In the genomic region with DNA sequence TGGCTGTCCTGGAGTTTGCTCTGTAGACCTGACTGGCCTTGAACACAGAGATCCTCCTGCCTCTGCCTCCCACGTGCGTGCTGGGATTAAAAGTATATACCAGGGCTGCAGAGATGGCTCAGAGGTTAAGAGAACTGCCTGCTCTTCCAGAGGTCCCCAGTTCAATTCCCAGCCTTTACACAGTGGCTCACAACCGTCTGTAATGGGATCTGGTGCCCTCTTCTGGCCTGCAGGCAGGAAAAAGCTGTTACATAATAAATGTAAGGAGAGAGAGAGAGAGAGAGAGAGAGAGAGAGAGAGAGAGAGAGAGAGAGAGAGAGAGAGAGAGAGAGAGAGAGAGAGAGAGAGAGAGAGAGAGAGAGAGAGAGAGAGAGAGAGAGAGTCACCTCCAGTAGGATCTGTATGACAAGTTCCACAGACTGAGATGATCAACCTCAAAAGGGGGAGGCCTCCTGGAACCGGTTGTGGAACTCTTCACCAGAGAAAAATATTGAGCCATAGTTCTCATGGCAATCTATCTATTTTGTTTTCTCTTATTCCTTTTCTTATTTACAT, we compare ENCODE assay signal across 13 mouse cellular contexts. TPM values are rescaled to one million over a fixed set of nuclear protein-coding genes. Genes with fewer than 3 reads are reported as not detected.
DNase-seq lines count a peak whose midpoint lies in the region; ATAC-seq and TF ChIP-seq lines count a peak whose summit lies in the region.
"Not testable (repeated sequence)": the region's sequence is repeated elsewhere in the genome, so short reads cannot be mapped to it uniquely, and the experiment has no call there.
"Had no signal": no experiment of that assay in that cellular context is flagged by ENCODE, and none has a peak within 500 bp of the region (broad histone marks: within the 10 kb centered on the region; RNA-seq: fewer than 3 reads in every experiment).

No protein-coding gene starts in this region.

- POLR2A ChIA-PET in Patski (lab: Charles Lee): interaction anchor here (1.0 kb wide), 1 partner anchor 12 kb away, joined by 3 read pairs; the partner anchor contains the start of gene Cdca4

- not testable (repeated sequence) for DNase-seq in Patski (ENCODE audit: low read depth, low spot score); liver, embryonic 14.5 days (ENCODE audit: low read depth in 3 of 3, low spot score in 3 of 3); lung, postnatal 0 days (ENCODE audit: low spot score); stomach, postnatal 0 days (ENCODE audit: low spot score)

- H3K4me1 ChIP-seq in ES-Bruce4 (ENCODE audit: control insufficient read depth, insufficient read depth, low read length); intestine, postnatal 0 days (replicated peaks; ENCODE audit: control insufficient read depth, insufficient read depth, low read length); liver, embryonic 14.5 days (replicated peaks; ENCODE audit: control insufficient read depth in 2 of 2, insufficient read depth in 2 of 2, low read length in 1 of 2); lung, postnatal 0 days (ENCODE audit: insufficient read depth, low read depth, low read length); stomach, postnatal 0 days (replicated peaks; ENCODE audit: control insufficient read depth, insufficient read depth): not testable (repeated sequence)

- not testable (repeated sequence) for TF ChIP-seq POLR2A in ES-Bruce4 (IDR thresholded peaks at IDR 0.05; ENCODE audit: insufficient read depth, low read length)

- in situ Hi-C loops in Patski (cut with MboI; ENCODE audit: low pct_unique_long_range_greater_than_20kb): loop anchor here (5.0 kb wide), 2 partner anchors 44 to 94 kb away; no protein-coding TSS in a partner anchor

- H3K27me3 ChIP-seq in ES-Bruce4 (ENCODE audit: control insufficient read depth, insufficient read depth, low read length, poor library complexity, severe bottlenecking); Patski; intestine, postnatal 0 days (replicated peaks; ENCODE audit: control insufficient read depth, insufficient read depth, low read length); liver, embryonic 14.5 days (ENCODE audit: control insufficient read depth, insufficient read depth, low read length); lung, postnatal 0 days (replicated peaks; ENCODE audit: insufficient read depth, low read length); stomach, postnatal 0 days (ENCODE audit: control insufficient read depth, insufficient read depth, low read length): not testable (repeated sequence)

- H3K4me2 ChIP-seq in intestine, postnatal 0 days (replicated peaks; ENCODE audit: low read depth); liver, embryonic 14.5 days (ENCODE audit: low read depth); lung, postnatal 0 days (replicated peaks; ENCODE audit: low read depth, low read length); stomach, postnatal 0 days (replicated peaks; ENCODE audit: low read depth): not testable (repeated sequence)

- H3K9ac ChIP-seq in ES-Bruce4 (ENCODE audit: low read depth, poor library complexity, severe bottlenecking); intestine, postnatal 0 days (ENCODE audit: low read depth, low read length); liver, embryonic 14.5 days (replicated peaks); lung, postnatal 0 days (replicated peaks; ENCODE audit: low read depth); stomach, postnatal 0 days (ENCODE audit: low read length): not testable (repeated sequence)

- ATAC-seq in Patski; intestine, postnatal 0 days; liver, embryonic 14.5 days (ENCODE audit: insufficient read depth); lung, postnatal 0 days; stomach, postnatal 0 days (ENCODE audit: low FRiP score, low TSS enrichment): not testable (repeated sequence)

- WGBS in intestine, postnatal 0 days: 68% methylated on average over 4 of the region's 4 CpGs
- 51% methylated on average over 4 of the region's 4 CpGs for WGBS in liver, embryonic 14.5 days (ENCODE audit: insufficient replicate concordance)
- WGBS in lung, postnatal 0 days: 51% methylated on average over 4 of the region's 4 CpGs
- WGBS in stomach, postnatal 0 days: 61% methylated on average over 4 of the region's 4 CpGs

- TF ChIP-seq EP300 in ES-Bruce4 (IDR thresholded peaks at IDR 0.05; ENCODE audit: insufficient read depth, low read depth, low read length); liver, embryonic 14.5 days (IDR thresholded peaks at IDR 0.05; ENCODE audit: low read depth); lung, postnatal 0 days (IDR thresholded peaks at IDR 0.05); stomach, postnatal 0 days (optimal IDR thresholded peaks at IDR 0.05): not testable (repeated sequence)

- H3K27ac ChIP-seq in ES-Bruce4 (ENCODE audit: insufficient read depth, low read length); intestine, postnatal 0 days (ENCODE audit: low read depth, low read length); liver, embryonic 14.5 days; lung, postnatal 0 days (ENCODE audit: low read length); stomach, postnatal 0 days (replicated peaks): not testable (repeated sequence)

- CTCF ChIA-PET in Patski (lab: Charles Lee): interaction anchor here (1.0 kb wide), 1 partner anchor 38 kb away, joined by 3 read pairs; no protein-coding TSS in a partner anchor

- not testable (repeated sequence) for H3K4me3 ChIP-seq in ES-Bruce4 (ENCODE audit: low read depth, low read length); intestine, postnatal 0 days (ENCODE audit: low read depth, low read length); liver, embryonic 14.5 days (ENCODE audit: insufficient read depth in 1 of 2, low read depth in 2 of 2, low read length in 2 of 2); lung, postnatal 0 days (ENCODE audit: low read depth, low read length); stomach, postnatal 0 days (ENCODE audit: low read depth, low read length)

- H3K36me3 ChIP-seq in ES-Bruce4 (ENCODE audit: control insufficient read depth, insufficient read depth, low read length, poor library complexity, severe bottlenecking); intestine, postnatal 0 days (ENCODE audit: control insufficient read depth, insufficient read depth); liver, embryonic 14.5 days (replicated peaks; ENCODE audit: control insufficient read depth, insufficient read depth, low read depth); lung, postnatal 0 days (ENCODE audit: insufficient read depth, low read length); stomach, postnatal 0 days (ENCODE audit: control insufficient read depth, insufficient read depth, low read length): not testable (repeated sequence)

- not testable (repeated sequence) for H3K9me3 ChIP-seq in ES-Bruce4 (replicated peaks; ENCODE audit: control insufficient read depth, insufficient read depth, low read length, poor library complexity, severe bottlenecking); intestine, postnatal 0 days (ENCODE audit: control insufficient read depth); liver, embryonic 14.5 days (ENCODE audit: control insufficient read depth, low read length); lung, postnatal 0 days (ENCODE audit: low read length); stomach, postnatal 0 days (ENCODE audit: control insufficient read depth, low read length)

- TF ChIP-seq CTCF in ES-Bruce4 (IDR thresholded peaks at IDR 0.05; ENCODE audit: low read depth, low read length): peak; percentile 26
- peak; percentile 38 for TF ChIP-seq CTCF in Patski (IDR thresholded peaks at IDR 0.05)
- peak; percentile 35; the same call in 1 of the 2 replicates for TF ChIP-seq CTCF in intestine, postnatal 0 days (IDR thresholded peaks at IDR 0.05; ENCODE audit: low read depth)
- 0 out of 2 replicates have a peak, but pooled peaks have one; percentile 11 for TF ChIP-seq CTCF in liver, embryonic 14.5 days (IDR thresholded peaks at IDR 0.05; ENCODE audit: low read depth)
- TF ChIP-seq CTCF in lung, postnatal 0 days (IDR thresholded peaks at IDR 0.05): peak; percentile 20; the same call in 1 of the 2 replicates
- peak; percentile 41; the same call in 1 of the 2 replicates for TF ChIP-seq CTCF in stomach, postnatal 0 days (IDR thresholded peaks at IDR 0.05; ENCODE audit: low read depth)

RNA-seq across cellular contexts. Expression of gene Cdca4, which starts 12.2 kb away (rescaled TPM):
- 58.9 and 59.1 TPM in 2 replicates for polyA plus RNA-seq in ES-Bruce4 (2011; ENCODE audit: insufficient read depth, insufficient read length, low read depth, missing spikeins)
- polyA plus RNA-seq in Patski (2021): 23.5 TPM
- 22.6 and 24.1 TPM in 2 replicates for polyA plus RNA-seq in intestine, postnatal 0 days (2015; fragmentation: Nextera tagmentation; extraction: Ambion mirVana)
- 34.1 and 39.9 TPM in 2 replicates for polyA plus RNA-seq in liver, embryonic 14.5 days (2012; rRNA removed)
- 61.3 and 66.9 TPM in 2 replicates for polyA plus RNA-seq in liver, embryonic 14.5 days (2014; fragmentation: Nextera tagmentation; extraction: Ambion mirVana)
- polyA plus RNA-seq in lung, postnatal 0 days (2015; fragmentation: Nextera tagmentation; extraction: Ambion mirVana): 28.1 and 29.5 TPM in 2 replicates
- 37.5 and 41.6 TPM in 2 replicates for polyA plus RNA-seq in stomach, postnatal 0 days (2015; fragmentation: Nextera tagmentation; extraction: Ambion mirVana)

RNA-seq across cellular contexts. Expression of gene Gpr132, which starts 26.6 kb away (rescaled TPM):
- polyA plus RNA-seq in ES-Bruce4 (2011; ENCODE audit: insufficient read depth, insufficient read length, low read depth, missing spikeins) (0.64 and 0.93 TPM in 2 replicates), Patski (2021) (not detected)
- polyA plus RNA-seq in intestine, postnatal 0 days (2015; fragmentation: Nextera tagmentation; extraction: Ambion mirVana): 0.25 and 0.30 TPM in 2 replicates
- 0.30 and 0.51 TPM in 2 replicates for polyA plus RNA-seq in liver, embryonic 14.5 days (2012; rRNA removed)
- polyA plus RNA-seq in liver, embryonic 14.5 days (2014; fragmentation: Nextera tagmentation; extraction: Ambion mirVana): 0.16 and 0.27 TPM in 2 replicates
- 0.25 and 0.40 TPM in 2 replicates for polyA plus RNA-seq in lung, postnatal 0 days (2015; fragmentation: Nextera tagmentation; extraction: Ambion mirVana)
- 0.10 and 0.11 TPM in 2 replicates for polyA plus RNA-seq in stomach, postnatal 0 days (2015; fragmentation: Nextera tagmentation; extraction: Ambion mirVana)
- polyA plus RNA-seq: embryonic facial prominence, embryonic 13.5 days; forebrain, embryonic 12.5 days; forebrain, embryonic 15.5 days; heart, embryonic 12.5 days; hindbrain, embryonic 13.5 days had no signal

RNA-seq across cellular contexts. Expression of gene Clba1, which starts 32.7 kb away (rescaled TPM):
- polyA plus RNA-seq in ES-Bruce4 (2011; ENCODE audit: insufficient read depth, insufficient read length, low read depth, missing spikeins) (4.9 and 7.6 TPM in 2 replicates), Patski (2021) (46.3 TPM)
- polyA plus RNA-seq in intestine, postnatal 0 days (2015; fragmentation: Nextera tagmentation; extraction: Ambion mirVana): 3.6 TPM in 2 replicates
- 0.15 and 0.21 TPM in 2 replicates for polyA plus RNA-seq in liver, embryonic 14.5 days (2012; rRNA removed)
- 0.25 and 0.40 TPM in 2 replicates for polyA plus RNA-seq in liver, embryonic 14.5 days (2014; fragmentation: Nextera tagmentation; extraction: Ambion mirVana)
- polyA plus RNA-seq in lung, postnatal 0 days (2015; fragmentation: Nextera tagmentation; extraction: Ambion mirVana): 17.8 and 19.0 TPM in 2 replicates
- 6.8 and 7.0 TPM in 2 replicates for polyA plus RNA-seq in stomach, postnatal 0 days (2015; fragmentation: Nextera tagmentation; extraction: Ambion mirVana)
- polyA plus RNA-seq: erythroblast, embryonic 14.5 days had no signal

RNA-seq across cellular contexts. Expression of gene Ahnak2, which starts 39.0 kb away (rescaled TPM):
- polyA plus RNA-seq in ES-Bruce4 (2011; ENCODE audit: insufficient read depth, insufficient read length, low read depth, missing spikeins) (25.8 and 28.6 TPM in 2 replicates), Patski (2021) (44.1 TPM)
- polyA plus RNA-seq in intestine, postnatal 0 days (2015; fragmentation: Nextera tagmentation; extraction: Ambion mirVana): 1.6 TPM in 2 replicates
- 0.06 and 0.10 TPM in 2 replicates for polyA plus RNA-seq in liver, embryonic 14.5 days (2012; rRNA removed)
- polyA plus RNA-seq in liver, embryonic 14.5 days (2014; fragmentation: Nextera tagmentation; extraction: Ambion mirVana): 0.13 and 0.14 TPM in 2 replicates
- 4.8 and 4.9 TPM in 2 replicates for polyA plus RNA-seq in lung, postnatal 0 days (2015; fragmentation: Nextera tagmentation; extraction: Ambion mirVana)
- 5.4 and 6.3 TPM in 2 replicates for polyA plus RNA-seq in stomach, postnatal 0 days (2015; fragmentation: Nextera tagmentation; extraction: Ambion mirVana)
- polyA plus RNA-seq: activated CD4-positive, CD25-positive, alpha-beta regulatory T cell, adult 4 months had no signal
